Mouse (Mus musculus) erythroblast, embryonic 14.5 days (primary cell): ENCODE data around the gene Osbp. TPM values are rescaled to one million over a fixed set of nuclear protein-coding genes. Genes with fewer than 3 reads are reported as not detected.
"Not testable (repeated sequence)": the region's sequence is repeated elsewhere in the genome, so short reads cannot be mapped to it uniquely, and the experiment has no call there.

Experiments used
- H3K27me3 ChIP-seq: 2 replicates; pipeline ENCODE4 v1.6.1; 2012; ENCODE audit warnings: inconsistent platforms; ENCODE audit not compliant: control insufficient read depth
- H3K36me3 ChIP-seq: 2 replicates; pipeline ENCODE4 v1.6.1; 2012; ENCODE audit warnings: mild to moderate bottlenecking, inconsistent platforms; ENCODE audit not compliant: control insufficient read depth
- H3K4me1 ChIP-seq: 2 replicates; pipeline ENCODE4 v1.6.1; 2012; ENCODE audit warnings: inconsistent platforms; ENCODE audit not compliant: control insufficient read depth
- H3K4me3 ChIP-seq: replicated peaks from 2 replicates; pipeline ENCODE3; 2012; ENCODE audit warnings: moderate library complexity, mild to moderate bottlenecking, inconsistent platforms
- H3K9me3 ChIP-seq: 2 replicates; pipeline ENCODE4 v1.6.1; 2012; ENCODE audit warnings: low read length, inconsistent platforms, mixed read lengths; ENCODE audit not compliant: control insufficient read depth
- GATA1 ChIP-seq: IDR thresholded peaks from 2 replicates; pipeline ENCODE4 v1.6.1; 2012; ENCODE audit warnings: low read length, inconsistent platforms, mixed read lengths
- TAL1 ChIP-seq: IDR thresholded peaks from 3 replicates; pipeline ENCODE4 v1.6.1; 2012; ENCODE audit warnings: low read length, inconsistent platforms, mixed read lengths
- polyA plus RNA-seq: library from polyadenylated mRNA; stranded (reverse); fragments of >175 nt; gene quantifications from 2 replicates; pipeline ENCODE4 v1.2.3, GENCODE M21; 2012

Osbp gene
- polyA plus RNA-seq: 0.53 and 0.59 TPM in 2 replicates

DNA sequence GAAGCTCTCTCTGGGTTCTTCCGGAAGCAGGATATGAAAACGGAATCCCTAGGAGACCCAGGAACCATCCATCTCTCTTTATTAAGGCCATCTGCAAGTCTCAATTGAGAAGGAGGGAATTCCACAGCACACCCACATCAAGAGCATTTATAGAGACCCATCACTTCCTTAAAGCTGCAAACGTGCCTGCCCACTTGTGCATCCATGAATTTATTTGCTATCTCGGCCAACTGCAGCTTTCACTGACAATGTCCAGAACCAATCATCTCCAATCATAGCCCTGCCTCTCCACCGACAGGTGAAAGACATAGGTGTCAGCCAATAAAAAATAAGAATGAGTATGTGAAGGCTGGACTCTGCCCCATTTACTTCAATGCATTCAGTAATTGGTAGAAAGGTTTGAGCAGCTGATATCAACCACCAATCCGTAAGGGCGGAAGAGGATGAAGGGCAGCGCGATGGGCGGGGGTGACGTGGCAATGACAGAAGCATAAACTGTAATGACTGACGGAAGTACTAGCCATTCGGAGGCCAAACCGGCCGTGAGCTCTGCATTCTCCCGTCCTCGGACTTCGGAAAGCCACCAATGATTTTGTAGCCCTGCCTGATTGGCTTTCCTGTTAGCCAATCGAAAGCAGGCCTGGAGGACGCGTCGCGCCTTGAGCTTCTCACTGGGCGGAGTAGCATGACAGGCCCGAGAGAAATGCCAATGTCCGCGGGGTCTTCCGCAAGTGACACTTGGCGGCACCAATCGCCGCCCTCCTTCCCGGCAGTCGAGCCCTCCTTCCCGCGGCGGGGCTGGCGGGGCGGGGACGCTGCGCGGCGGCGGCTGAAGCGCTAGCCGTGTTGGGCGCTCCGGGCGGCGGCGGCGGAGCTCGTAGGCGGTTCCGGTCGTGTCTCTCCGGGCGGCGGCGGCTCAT, at the start of gene Osbp:
Osbp (plus strand) TSS at position 919 of the 920 bp plus-strand sequence.
- TF ChIP-seq GATA1: no peak
- TF ChIP-seq TAL1: no peak
- H3K9me3 ChIP-seq: peaks cover 4% of the 10 kb centered on the region; the same call in 1 of the 2 replicates
- peak within 1 kb of the TSS; percentile 85 for H3K4me3 ChIP-seq
- H3K27me3 ChIP-seq: peaks cover 3% of the 10 kb centered on the region
- H3K36me3 ChIP-seq: peaks cover 27% of the 10 kb centered on the region
- H3K4me1 ChIP-seq: peaks cover 35% of the 10 kb centered on the region

DNA sequence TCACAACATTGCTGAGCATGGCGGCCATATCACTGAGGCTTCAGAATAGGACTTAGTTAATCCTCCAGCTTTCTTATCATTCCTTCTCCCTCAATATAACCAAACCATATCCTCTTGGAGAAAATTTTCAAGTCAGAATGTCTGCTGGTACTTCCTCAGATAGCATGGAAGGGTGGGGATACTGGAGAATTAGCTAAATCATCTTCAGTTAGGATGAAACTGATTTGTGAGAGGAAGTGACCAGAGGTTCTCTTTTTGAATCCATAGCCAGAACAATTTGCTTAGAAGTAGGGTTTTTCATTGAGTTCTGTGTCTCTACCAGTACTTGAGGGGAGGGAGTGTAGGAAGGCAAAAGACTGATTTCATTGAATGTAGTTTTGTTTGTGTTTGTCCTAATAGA, 43.7 kb upstream of the Osbp start:
- no peak for TF ChIP-seq GATA1
- no peak for TF ChIP-seq TAL1
- H3K36me3 ChIP-seq: peaks cover 61% of the 10 kb centered on the region
- H3K9me3 ChIP-seq: no peaks in the 10 kb centered on the region

DNA sequence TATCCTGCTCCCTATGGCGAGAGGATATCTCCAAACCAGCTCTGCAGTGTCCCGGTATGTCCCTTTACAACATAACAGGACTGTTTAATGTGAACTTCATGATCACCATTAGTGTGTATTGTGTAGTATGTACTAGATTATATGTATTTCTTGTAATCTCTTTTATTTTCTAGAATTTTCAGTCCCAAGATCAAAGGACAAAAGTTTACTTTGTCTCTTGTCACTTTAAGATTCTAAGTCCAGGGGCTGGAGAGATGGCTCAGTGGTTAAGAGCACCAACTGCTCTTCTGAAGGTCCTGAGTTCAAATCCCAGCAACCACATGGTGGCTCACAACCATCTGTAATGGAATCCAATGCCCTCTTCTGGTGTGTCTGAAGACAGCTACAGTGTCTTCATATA, 43.2 kb upstream of the Osbp start:
- H3K36me3 ChIP-seq: peaks cover 61% of the 10 kb centered on the region
- not testable (repeated sequence) for H3K4me1 ChIP-seq, H3K9me3 ChIP-seq, H3K27me3 ChIP-seq, H3K4me3 ChIP-seq

More for the DNA sequence above, 43.7 kb upstream of the Osbp start:
- no peaks in the 10 kb centered on the region for H3K27me3 ChIP-seq
- H3K4me1 ChIP-seq: peaks cover 3% of the 10 kb centered on the region
- H3K4me3 ChIP-seq: no peak overlapping the region

DNA sequence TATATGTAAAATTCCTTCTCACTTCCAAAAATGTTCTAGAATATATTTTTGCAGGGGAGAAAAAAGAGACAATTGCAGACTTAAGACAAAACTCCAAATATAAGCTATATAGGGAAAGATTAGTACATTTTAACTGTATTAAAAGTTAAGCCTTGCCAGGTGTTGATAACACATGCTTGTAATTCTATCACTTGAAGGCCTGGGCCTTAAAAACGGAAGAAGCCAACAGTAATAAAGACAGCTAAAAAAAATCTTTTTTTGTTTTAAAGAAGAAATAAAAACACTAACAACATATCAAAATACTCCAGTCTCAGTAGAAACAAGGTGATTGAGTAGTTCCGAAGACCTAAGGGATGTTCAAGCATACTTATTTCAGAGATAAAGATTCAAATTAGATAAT, 39.4 kb upstream of the Osbp start:
- Histone ChIP-seq H3K4me3 (no peak overlapping the region), H3K4me1 (peaks cover 16% of the 10 kb centered on the region), H3K36me3 (peaks cover 72% of the 10 kb centered on the region), H3K9me3 (no peaks in the 10 kb centered on the region), H3K27me3 (no peaks in the 10 kb centered on the region)
- TF ChIP-seq GATA1: no peak
- no peak for TF ChIP-seq TAL1

DNA sequence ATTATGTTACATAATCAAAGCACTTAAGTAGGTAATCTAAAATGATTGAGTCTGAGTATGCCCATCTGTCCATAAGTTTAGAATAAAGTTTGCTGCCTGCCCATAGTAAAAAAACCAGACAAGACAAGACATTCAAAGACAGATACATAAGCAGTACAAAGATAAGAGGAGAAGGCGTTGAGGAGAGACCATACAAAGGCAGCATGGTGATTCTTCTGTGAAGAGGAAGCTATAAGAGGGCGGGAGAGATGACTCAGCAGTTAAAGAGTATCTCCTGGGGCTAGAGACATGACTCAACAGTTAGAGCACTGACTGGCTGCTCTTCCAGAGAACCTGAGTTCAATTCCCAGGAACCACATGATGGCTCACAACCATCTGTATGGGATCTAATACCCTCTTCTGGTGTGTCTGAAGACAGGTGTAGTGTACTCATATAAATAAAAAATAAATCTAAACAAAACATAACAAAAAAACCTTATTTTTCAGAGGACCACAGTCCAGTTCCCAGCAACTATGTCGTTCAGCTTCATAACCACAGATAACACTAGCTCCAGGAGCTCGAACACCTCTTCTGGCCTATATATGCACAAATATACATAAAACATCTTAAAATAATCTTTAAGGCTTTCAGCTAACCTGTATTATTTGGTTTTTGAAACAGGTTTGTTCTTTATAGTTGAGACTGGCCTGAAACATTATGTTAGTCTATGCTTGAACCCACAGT, 37.6 kb upstream of the Osbp start:
- peaks cover 16% of the 10 kb centered on the region for H3K4me1 ChIP-seq
- H3K27me3 ChIP-seq: no peaks in the 10 kb centered on the region
- H3K4me3 ChIP-seq: no peak overlapping the region
- H3K36me3 ChIP-seq: peaks cover 75% of the 10 kb centered on the region
- TF ChIP-seq GATA1 (0 out of 2 replicates have a peak, but pooled peaks have one; percentile 37), TAL1 (no peak)
- no peaks in the 10 kb centered on the region for H3K9me3 ChIP-seq

DNA sequence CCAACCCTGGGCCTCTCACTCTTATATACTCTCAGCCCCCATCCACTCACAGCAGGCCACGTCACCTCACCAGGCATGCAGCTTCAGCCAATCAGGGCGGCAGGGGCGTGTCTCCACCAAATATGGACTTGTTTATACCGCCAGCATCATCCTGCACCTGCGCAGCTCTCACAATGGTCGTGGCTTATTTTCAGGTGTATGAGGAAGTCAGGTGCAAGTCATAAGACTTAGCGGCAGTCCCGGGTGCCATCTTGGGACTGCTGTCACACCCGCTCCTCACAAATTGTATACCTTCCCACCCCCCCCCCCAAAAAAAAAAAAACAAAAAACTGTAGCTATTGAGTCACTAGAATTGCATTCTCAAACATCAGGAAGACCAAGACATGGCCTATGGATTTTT, 19.3 kb upstream of the Osbp start:
- H3K9me3 ChIP-seq, H3K27me3 ChIP-seq, H3K4me3 ChIP-seq, H3K4me1 ChIP-seq: not testable (repeated sequence)
- H3K36me3 ChIP-seq: peaks cover 32% of the 10 kb centered on the region

DNA sequence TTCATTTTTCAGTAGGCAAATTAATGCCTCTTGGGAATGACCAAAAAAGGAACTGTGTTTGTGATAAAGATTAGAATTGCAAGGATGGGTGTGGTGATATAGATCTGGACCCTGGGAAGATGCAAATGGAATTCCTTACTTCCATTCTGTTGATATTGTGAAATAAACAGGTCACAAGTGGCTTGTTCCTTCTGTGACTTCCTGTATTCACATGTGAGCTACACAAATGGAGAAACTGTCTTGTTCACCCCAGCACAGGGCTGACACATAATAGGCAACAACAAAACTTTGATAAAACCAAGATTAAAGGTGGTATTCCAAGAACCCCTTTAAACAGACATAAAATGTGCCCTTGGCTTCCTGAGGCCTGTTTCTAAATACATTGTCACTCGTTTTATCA, 15.9 kb upstream of the Osbp start:
- TF ChIP-seq GATA1: no peak
- TF ChIP-seq TAL1: no peak
- Histone ChIP-seq H3K36me3 (peaks cover 5% of the 10 kb centered on the region), H3K4me3 (no peak overlapping the region), H3K27me3 (no peaks in the 10 kb centered on the region), H3K4me1 (peaks cover 5% of the 10 kb centered on the region; the same call in 1 of the 2 replicates), H3K9me3 (no peaks in the 10 kb centered on the region)

DNA sequence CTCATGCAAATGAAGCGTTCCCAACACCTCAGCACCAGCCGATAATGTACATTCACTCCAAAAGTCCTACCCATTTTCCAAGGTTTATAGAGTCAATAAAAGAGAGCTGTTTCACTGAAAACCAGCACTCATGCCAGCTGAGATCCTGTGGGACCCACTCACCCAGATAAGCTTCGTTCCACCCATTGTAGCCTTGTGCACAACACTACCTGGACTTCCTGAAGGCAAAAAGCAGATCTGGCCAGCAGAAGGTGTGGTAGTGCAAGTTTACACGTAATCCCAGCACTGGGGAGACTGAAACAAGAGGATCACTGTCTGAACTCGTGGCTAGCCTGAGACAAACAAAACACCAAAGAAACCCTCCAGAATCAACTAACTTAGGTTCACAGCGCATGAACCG, 15.0 kb upstream of the Osbp start:
- H3K4me1 ChIP-seq: peaks cover 5% of the 10 kb centered on the region; the same call in 1 of the 2 replicates
- TF ChIP-seq GATA1: no peak
- no peak for TF ChIP-seq TAL1
- no peak overlapping the region for H3K4me3 ChIP-seq
- peaks cover 1% of the 10 kb centered on the region for H3K36me3 ChIP-seq
- no peaks in the 10 kb centered on the region for H3K27me3 ChIP-seq
- no peaks in the 10 kb centered on the region for H3K9me3 ChIP-seq

DNA sequence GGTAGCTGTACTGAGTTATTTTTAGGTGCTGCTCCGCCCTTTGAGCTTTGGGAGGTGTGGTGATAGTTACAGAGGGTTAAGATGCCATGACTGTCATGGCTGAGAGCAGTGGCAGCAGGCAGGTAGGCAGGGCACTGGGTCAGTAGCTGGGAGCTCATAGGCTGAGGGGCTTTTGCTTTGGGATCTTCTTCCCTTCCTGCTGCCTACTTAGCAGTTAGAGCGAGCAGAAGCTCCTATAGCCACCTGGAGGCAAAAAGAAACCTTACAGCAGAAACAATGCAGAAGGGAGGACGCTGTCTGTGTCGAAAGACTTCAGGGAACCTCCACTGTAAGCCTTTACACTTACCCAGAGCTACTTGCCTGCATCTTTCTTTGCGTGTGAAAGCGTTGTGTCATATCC, 11.5 kb upstream of the Osbp start:
- no peaks in the 10 kb centered on the region for H3K9me3 ChIP-seq
- TF ChIP-seq GATA1: no peak
- peak overlapping the region; percentile 6 for H3K4me3 ChIP-seq
- H3K27me3 ChIP-seq: no peaks in the 10 kb centered on the region
- H3K4me1 ChIP-seq: peaks cover 5% of the 10 kb centered on the region; the same call in 1 of the 2 replicates
- no peaks in the 10 kb centered on the region for H3K36me3 ChIP-seq
